Mouse (Mus musculus): ENCODE measurements around the gene Alms1.
"Not testable (repeated sequence)": the region's sequence is repeated elsewhere in the genome, so short reads cannot be mapped to it uniquely, and the experiment has no call there.

Alms1 gene

GRCm38 (mm10) chr6:85587396-85588143 lies at the start of gene Alms1:
TSS of gene Alms1 (plus strand) at chr6:85587531.
- peak; percentile 97 to 98 for DNase-seq

GRCm38 (mm10) chr6:85543351-85544175 lies 43.8 kb upstream of the Alms1 start:
- DNase-seq = peak; percentile 66 to 71

- DNase-seq = peak; percentile 94 to 96
Observed at GRCm38 (mm10) chr6:85544251-85544881, 43.0 kb upstream of the Alms1 start.

GRCm38 (mm10) chr6:85547642-85548041 lies 39.7 kb upstream of the Alms1 start:
- no peak for DNase-seq

- no peak for DNase-seq
Observed at GRCm38 (mm10) chr6:85562374-85562773, 25.0 kb upstream of the Alms1 start.

- no peak for DNase-seq
Observed at GRCm38 (mm10) chr6:85572816-85573215, 14.5 kb upstream of the Alms1 start.

- DNase-seq = no peak
Observed at GRCm38 (mm10) chr6:85581688-85582087, 5.6 kb upstream of the Alms1 start.

GRCm38 (mm10) chr6:85584612-85585011 lies 2.7 kb upstream of the Alms1 start:
- DNase-seq = no peak

GRCm38 (mm10) chr6:85586805-85587367 lies 445 bp upstream of the Alms1 start:
- peak; percentile 28 to 36 for DNase-seq

- no peak for DNase-seq
Observed at GRCm38 (mm10) chr6:85588164-85588563, 833 bp downstream of the Alms1 start.

- DNase-seq = no peak
Observed at GRCm38 (mm10) chr6:85588568-85588967, 1.2 kb downstream of the Alms1 start.

GRCm38 (mm10) chr6:85590116-85590515 lies 2.8 kb downstream of the Alms1 start:
- no peak for DNase-seq

GRCm38 (mm10) chr6:85599310-85599709 lies 12.0 kb downstream of the Alms1 start:
- DNase-seq = no peak

GRCm38 (mm10) chr6:85610511-85610910 lies 23.2 kb downstream of the Alms1 start:
- DNase-seq = no peak

- DNase-seq = peak in 1 of 2 experiments; percentile 12
Observed at GRCm38 (mm10) chr6:85620826-85621225, 33.5 kb downstream of the Alms1 start.

GRCm38 (mm10) chr6:85621600-85621999 lies 34.3 kb downstream of the Alms1 start:
- no peak for DNase-seq

GRCm38 (mm10) chr6:85624511-85624910 lies 37.2 kb downstream of the Alms1 start:
- no peak for DNase-seq

GRCm38 (mm10) chr6:85633165-85633564 lies 45.8 kb downstream of the Alms1 start:
- DNase-seq = no peak

- DNase-seq = peak in 1 of 2 experiments; percentile 14
Observed at GRCm38 (mm10) chr6:85653244-85653643, 65.9 kb downstream of the Alms1 start.

- not testable (repeated sequence) for DNase-seq
Observed at GRCm38 (mm10) chr6:85701943-85702342, 114.6 kb downstream of the Alms1 start.

GRCm38 (mm10) chr6:85709206-85709605 lies 121.9 kb downstream of the Alms1 start:
- peak in 1 of 2 experiments; percentile 11 for DNase-seq

GRCm38 (mm10) chr6:85709607-85710006 lies 122.3 kb downstream of the Alms1 start:
- not testable (repeated sequence) for DNase-seq

- peak; percentile 3 to 21 for DNase-seq
Observed at GRCm38 (mm10) chr6:85713105-85713504, 125.8 kb downstream of the Alms1 start, which contains the start of gene Nat8f7. TSS of gene Nat8f7 (minus strand) at chr6:85713205.

Data from cerebellum, postnatal 14 days (tissue).